Mouse (Mus musculus): ENCODE measurements around the gene Phf13. TPM values are rescaled to one million over a fixed set of nuclear protein-coding genes. Genes with fewer than 3 reads are reported as not detected.
"Not testable (repeated sequence)": the region's sequence is repeated elsewhere in the genome, so short reads cannot be mapped to it uniquely, and the experiment has no call there.

Gene Phf13
- polyA plus RNA-seq (2012; rRNA removed), result 9.3 and 9.6 TPM in 2 replicates

- H3K4me1 ChIP-seq (ENCODE audit: control insufficient read depth, insufficient read depth, low read length), result peaks cover 3% of the 10 kb centered on the region; the same call in 1 of the 2 replicates
- peak within 1 kb of the TSS; percentile 87 for H3K4me3 ChIP-seq (ENCODE audit: insufficient read depth, low read length)
Measured at GRCm38 (mm10) chr4:151996173-151996950, at the start of gene Phf13. TSS of gene Phf13 (minus strand) at chr4:151996258.

GRCm38 (mm10) chr4:152044609-152045008, 48.6 kb upstream of the Phf13 start:
- TF ChIP-seq CTCF (IDR thresholded peaks at IDR 0.05; ENCODE audit: extremely low read depth, insufficient read depth, low read length) (no peak), POLR2A (IDR thresholded peaks at IDR 0.05; ENCODE audit: extremely low read depth, insufficient read depth, low read length) (no peak)
- Histone ChIP-seq H3K4me1 (ENCODE audit: control insufficient read depth, insufficient read depth, low read length) (peaks cover 2% of the 10 kb centered on the region; the same call in 1 of the 2 replicates), H3K27ac (ENCODE audit: insufficient read depth, low read length) (no peak overlapping the region), H3K4me3 (ENCODE audit: insufficient read depth, low read length) (no peak overlapping the region)

More at GRCm38 (mm10) chr4:151996173-151996950, at the start of gene Phf13:
- peak within 1 kb of the TSS; percentile 88 for H3K27ac ChIP-seq (ENCODE audit: insufficient read depth, low read length)
- TF ChIP-seq POLR2A (IDR thresholded peaks at IDR 0.05; ENCODE audit: extremely low read depth, insufficient read depth, low read length) (peak; percentile 31; the same call in 1 of the 2 replicates), CTCF (IDR thresholded peaks at IDR 0.05; ENCODE audit: extremely low read depth, insufficient read depth, low read length) (no peak)

- Histone ChIP-seq H3K4me1 (ENCODE audit: control insufficient read depth, insufficient read depth, low read length) (peaks cover 2% of the 10 kb centered on the region; the same call in 1 of the 2 replicates), H3K4me3 (ENCODE audit: insufficient read depth, low read length) (no peak overlapping the region), H3K27ac (ENCODE audit: insufficient read depth, low read length) (no peak overlapping the region)
- TF ChIP-seq CTCF (IDR thresholded peaks at IDR 0.05; ENCODE audit: extremely low read depth, insufficient read depth, low read length), result no peak
- TF ChIP-seq POLR2A (IDR thresholded peaks at IDR 0.05; ENCODE audit: extremely low read depth, insufficient read depth, low read length), result no peak
Measured at GRCm38 (mm10) chr4:152043171-152043570, 47.1 kb upstream of the Phf13 start.

GRCm38 (mm10) chr4:152041924-152042641, 46.0 kb upstream of the Phf13 start:
- no peak for TF ChIP-seq CTCF (IDR thresholded peaks at IDR 0.05; ENCODE audit: extremely low read depth, insufficient read depth, low read length)
- no peak for TF ChIP-seq POLR2A (IDR thresholded peaks at IDR 0.05; ENCODE audit: extremely low read depth, insufficient read depth, low read length)
- Histone ChIP-seq H3K4me1 (ENCODE audit: control insufficient read depth, insufficient read depth, low read length) (peaks cover 2% of the 10 kb centered on the region; the same call in 1 of the 2 replicates), H3K4me3 (ENCODE audit: insufficient read depth, low read length) (no peak overlapping the region)

GRCm38 (mm10) chr4:152039831-152040310, 43.8 kb upstream of the Phf13 start:
- Histone ChIP-seq H3K4me3 (ENCODE audit: insufficient read depth, low read length) (peak overlapping the region; percentile 71), H3K4me1 (ENCODE audit: control insufficient read depth, insufficient read depth, low read length) (peaks cover 2% of the 10 kb centered on the region; the same call in 1 of the 2 replicates), H3K27ac (ENCODE audit: insufficient read depth, low read length) (no peak overlapping the region)
- TF ChIP-seq POLR2A (IDR thresholded peaks at IDR 0.05; ENCODE audit: extremely low read depth, insufficient read depth, low read length) (no peak), CTCF (IDR thresholded peaks at IDR 0.05; ENCODE audit: extremely low read depth, insufficient read depth, low read length) (no peak)

More at GRCm38 (mm10) chr4:152041924-152042641, 46.0 kb upstream of the Phf13 start:
- no peak overlapping the region for H3K27ac ChIP-seq (ENCODE audit: insufficient read depth, low read length)

- peak within 1 kb of the TSS; percentile 71 for H3K4me3 ChIP-seq (ENCODE audit: insufficient read depth, low read length)
- TF ChIP-seq CTCF (IDR thresholded peaks at IDR 0.05; ENCODE audit: extremely low read depth, insufficient read depth, low read length), result peak; percentile 69
- peak; percentile 54; the same call in 1 of the 2 replicates for TF ChIP-seq POLR2A (IDR thresholded peaks at IDR 0.05; ENCODE audit: extremely low read depth, insufficient read depth, low read length)
- peaks cover 2% of the 10 kb centered on the region; the same call in 1 of the 2 replicates for H3K4me1 ChIP-seq (ENCODE audit: control insufficient read depth, insufficient read depth, low read length)
- H3K27ac ChIP-seq (ENCODE audit: insufficient read depth, low read length), result no peak within 1 kb of the TSS
Measured at GRCm38 (mm10) chr4:152038985-152039830, 43.1 kb upstream of the Phf13 start, which contains the start of gene Nol9. TSS of gene Nol9 (plus strand) at chr4:152039321.

- Histone ChIP-seq H3K4me3 (ENCODE audit: insufficient read depth, low read length) (peak within 1 kb of the TSS; percentile 71), H3K27ac (ENCODE audit: insufficient read depth, low read length) (no peak within 1 kb of the TSS), H3K4me1 (ENCODE audit: control insufficient read depth, insufficient read depth, low read length) (peaks cover 2% of the 10 kb centered on the region; the same call in 1 of the 2 replicates)
- TF ChIP-seq POLR2A (IDR thresholded peaks at IDR 0.05; ENCODE audit: extremely low read depth, insufficient read depth, low read length), result no peak
- no peak for TF ChIP-seq CTCF (IDR thresholded peaks at IDR 0.05; ENCODE audit: extremely low read depth, insufficient read depth, low read length)
Measured at GRCm38 (mm10) chr4:152038225-152038984, 42.3 kb upstream of the Phf13 start, which contains the start of gene Tas1r1. TSS of gene Tas1r1 (minus strand) at chr4:152038568.

GRCm38 (mm10) chr4:152036464-152036863, 40.4 kb upstream of the Phf13 start:
- H3K4me3 ChIP-seq (ENCODE audit: insufficient read depth, low read length); H3K27ac ChIP-seq (ENCODE audit: insufficient read depth, low read length); H3K4me1 ChIP-seq (ENCODE audit: control insufficient read depth, insufficient read depth, low read length): not testable (repeated sequence)
